Mouse (Mus musculus): ENCODE measurements at regions not wholly inside any gene's neighbourhood (a gene's known extent, or its start where the extent isn't known, plus 50 kb on each side); places are given as distances from the start of the nearest gene placed in this dataset.

- no peak for TF ChIP-seq POLR2A (IDR thresholded peaks at IDR 0.05; ENCODE audit: insufficient read depth, low read depth, low read length)
- no peak for TF ChIP-seq CTCF (IDR thresholded peaks at IDR 0.05; ENCODE audit: insufficient read depth, low read depth, low read length)
These were observed 228.9 kb upstream of the Prok2 start for GRCm38 (mm10) chr6:99954832-99955830.

Data from olfactory bulb, adult 2 months (tissue).